Mouse (Mus musculus): ENCODE data around the gene Olfr397. TPM values are rescaled to one million over a fixed set of nuclear protein-coding genes. Genes with fewer than 3 reads are reported as not detected.

Gene Olfr397
- not detected in 2 replicates for polyA plus RNA-seq (2012; rRNA removed)

DNA sequence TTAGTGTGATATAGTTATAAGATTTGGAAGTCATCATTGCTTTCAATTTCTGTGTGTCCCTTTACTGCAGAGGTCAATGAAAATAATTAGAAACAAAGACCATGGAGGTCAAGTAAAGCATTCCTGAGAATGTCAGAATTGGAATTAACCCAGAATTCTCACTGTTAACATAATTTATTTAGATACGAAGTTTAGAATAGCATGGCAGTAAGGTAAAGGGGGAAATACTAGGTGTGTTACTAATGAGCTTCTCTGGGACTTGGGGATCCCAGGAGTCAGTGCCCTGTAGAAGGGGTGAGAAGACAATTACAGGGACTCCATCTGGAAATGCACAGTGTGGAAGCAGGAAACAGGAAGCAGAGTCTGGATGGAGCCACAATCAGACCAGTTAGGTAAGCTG lies at the start of gene Olfr397:
TSS of gene Olfr397 (plus strand) at position 301 of the 400 bp plus-strand sequence.

DNA sequence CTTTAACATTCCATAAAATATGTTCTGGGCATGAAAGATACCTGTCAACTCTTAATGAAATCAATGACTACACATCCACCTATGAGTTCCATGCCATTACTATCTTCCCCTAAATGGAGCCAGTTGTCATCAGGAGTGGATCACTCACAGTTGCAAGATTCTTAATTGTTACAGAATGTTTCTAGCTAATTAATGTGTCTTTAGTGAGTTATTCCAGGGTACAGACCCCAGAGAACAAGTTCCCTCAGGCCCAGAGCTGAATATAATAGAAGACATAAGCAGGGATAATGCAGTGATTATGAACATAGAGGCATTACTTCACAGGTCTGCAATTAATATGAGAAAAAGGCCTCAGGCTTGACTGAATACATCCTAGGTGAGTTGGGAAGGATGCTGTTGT lies 24.2 kb upstream of the Olfr397 start, which contains the start of gene Olfr23:
TSS of gene Olfr23 (plus strand) at position 301 of the 400 bp plus-strand sequence.

DNA sequence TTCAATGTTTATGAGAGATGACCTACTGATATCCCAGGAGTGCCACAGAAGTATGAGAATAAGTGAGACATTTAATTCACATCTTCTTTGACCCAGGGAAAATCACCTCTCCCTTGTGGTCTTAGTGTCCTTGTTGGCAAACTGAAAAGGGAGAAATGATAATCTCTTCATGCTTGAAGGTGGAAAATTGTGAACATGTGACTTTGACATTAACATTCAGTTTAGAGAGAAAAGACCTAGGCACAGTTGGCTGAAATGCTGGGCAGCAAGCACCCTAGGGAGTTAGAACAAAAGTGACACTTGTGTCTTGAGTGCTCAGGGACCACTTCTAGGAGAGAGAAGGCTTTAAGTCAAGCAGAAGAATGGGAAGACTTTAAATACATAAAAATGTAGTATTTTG lies 29.7 kb downstream of the Olfr397 start, which contains the start of gene Olfr398:
TSS of gene Olfr398 (minus strand) at position 101 of the 400 bp plus-strand sequence.

Other genes starting within 250 kb of the Olfr397 start
- not detected in 2 replicates for gene Olfr389, start 180.1 kb upstream of the Olfr397 start, polyA plus RNA-seq (2012; rRNA removed)
- not detected in 2 replicates for gene Olfr390, start 177.9 kb upstream of the Olfr397 start, polyA plus RNA-seq (2012; rRNA removed)
- not detected in 2 replicates for gene Olfr391-ps, start 157.8 kb upstream of the Olfr397 start, polyA plus RNA-seq (2012; rRNA removed)
- not detected in 2 replicates for gene Olfr392, start 143.8 kb upstream of the Olfr397 start, polyA plus RNA-seq (2012; rRNA removed)
- not detected in 2 replicates for gene Olfr393, start 109.4 kb upstream of the Olfr397 start, polyA plus RNA-seq (2012; rRNA removed)
- gene Olfr394, start 70.0 kb upstream of the Olfr397 start, polyA plus RNA-seq (2012; rRNA removed) = not detected in 2 replicates
- not detected in 2 replicates for gene Olfr395, start 51.5 kb upstream of the Olfr397 start, polyA plus RNA-seq (2012; rRNA removed)
- gene Olfr23, start 24.1 kb upstream of the Olfr397 start, polyA plus RNA-seq (2012; rRNA removed) = not detected in 2 replicates
- gene Olfr398, start 29.6 kb downstream of the Olfr397 start, polyA plus RNA-seq (2012; rRNA removed) = not detected in 2 replicates
- not detected in 2 replicates for gene Olfr139, start 95.7 kb downstream of the Olfr397 start, polyA plus RNA-seq (2012; rRNA removed)
- gene Olfr399, start 95.8 kb downstream of the Olfr397 start, polyA plus RNA-seq (2012; rRNA removed) = not detected in 2 replicates
- gene Zfp616, start 109.1 kb downstream of the Olfr397 start, polyA plus RNA-seq (2012; rRNA removed) = not detected in 2 replicates
- not detected in 2 replicates for gene Olfr401, start 152.9 kb downstream of the Olfr397 start, polyA plus RNA-seq (2012; rRNA removed)
- gene Olfr402, start 192.7 kb downstream of the Olfr397 start, polyA plus RNA-seq (2012; rRNA removed) = not detected in 2 replicates
- gene Olfr403, start 225.4 kb downstream of the Olfr397 start, polyA plus RNA-seq (2012; rRNA removed) = not detected in 2 replicates

Data from liver, embryonic 14 days (tissue).